Mouse (Mus musculus) testis, adult 2 months (tissue): ENCODE data around the gene Ltk. TPM values are rescaled to one million over a fixed set of nuclear protein-coding genes. Genes with fewer than 3 reads are reported as not detected.
"Not testable (repeated sequence)": the region's sequence is repeated elsewhere in the genome, so short reads cannot be mapped to it uniquely, and the experiment has no call there.

Source experiments
- H3K27ac ChIP-seq: fragments of 200-500 bp; 2 replicates; pipeline ENCODE4 v1.5.1; 2012; ENCODE audit warnings: low read depth, low read length; ENCODE audit not compliant: control insufficient read depth, insufficient read depth
- H3K27me3 ChIP-seq: fragments of 200-500 bp; 2 replicates; pipeline ENCODE4 v1.6.1; 2012; ENCODE audit warnings: mild to moderate bottlenecking, low read length, moderate library complexity; ENCODE audit not compliant: control insufficient read depth, insufficient read depth
- H3K36me3 ChIP-seq: fragments of 200-500 bp; 2 replicates; pipeline ENCODE4 v1.6.1; 2012; ENCODE audit warnings: mild to moderate bottlenecking, low read length; ENCODE audit not compliant: control insufficient read depth, insufficient read depth
- H3K4me1 ChIP-seq: fragments of 200-500 bp; 2 replicates; pipeline ENCODE4 v1.6.1; 2012; ENCODE audit warnings: low read length; ENCODE audit not compliant: control insufficient read depth, insufficient read depth
- H3K4me3 ChIP-seq: fragments of 200-500 bp; 2 replicates; pipeline ENCODE4 v1.5.1; 2012; ENCODE audit warnings: low read depth, mild to moderate bottlenecking, low read length, moderate library complexity, mixed read lengths; ENCODE audit not compliant: control insufficient read depth
- CTCF ChIP-seq: fragments of 200-500 bp; IDR thresholded peaks from 2 replicates; pipeline ENCODE4 v1.5.1; 2012; ENCODE audit warnings: low read depth, mild to moderate bottlenecking, inconsistent platforms, low read length, moderate library complexity; ENCODE audit not compliant: control insufficient read depth, insufficient read depth, insufficient replicate concordance
- POLR2A ChIP-seq: fragments of 200-500 bp; IDR thresholded peaks from 2 replicates; pipeline ENCODE4 v1.6.1; 2012; ENCODE audit warnings: low read depth, mild to moderate bottlenecking, inconsistent platforms, low read length, moderate library complexity; ENCODE audit not compliant: control insufficient read depth
- polyA plus RNA-seq: library from polyadenylated mRNA; depleted of rRNA; stranded (reverse); fragments of >200 nt; gene quantifications from 2 replicates; pipeline ENCODE4 v1.2.3, GENCODE M21; 2012; rRNA removed

The Ltk gene
- polyA plus RNA-seq, 1 experiment, result 2.2 TPM

- H3K27ac ChIP-seq, result no peak overlapping the region
- no peaks in the 10 kb centered on the region for H3K27me3 ChIP-seq
- H3K4me1 ChIP-seq, result no peaks in the 10 kb centered on the region
- no peak overlapping the region for H3K4me3 ChIP-seq
- H3K36me3 ChIP-seq, result peaks cover 6% of the 10 kb centered on the region
- TF ChIP-seq CTCF, result no peak
- no peak for TF ChIP-seq POLR2A
These were observed 39.2 kb downstream of the Ltk start for GRCm38 (mm10) chr2:119721070-119721469.

DNA sequence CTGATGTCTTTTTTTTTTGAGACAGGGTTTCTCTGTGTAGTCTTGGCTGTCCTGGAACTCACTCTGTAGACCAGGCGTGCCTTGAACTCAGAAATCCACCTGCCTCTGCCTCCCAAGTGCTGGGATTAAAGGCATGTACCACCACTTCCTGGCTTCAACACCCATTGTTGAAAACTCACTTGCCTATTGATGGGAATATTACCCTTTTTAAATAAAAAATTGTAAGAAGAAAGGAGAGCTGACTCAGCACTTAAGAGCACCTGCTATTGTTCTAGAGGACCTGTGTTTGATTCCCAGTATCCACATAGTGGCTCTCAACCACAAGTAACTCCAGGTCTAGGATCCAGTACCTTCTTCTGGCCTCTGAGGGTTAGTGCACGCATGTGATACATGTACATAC is 44.4 kb downstream of the Ltk start:
- not testable (repeated sequence) for H3K27ac ChIP-seq, H3K36me3 ChIP-seq, H3K4me3 ChIP-seq, H3K27me3 ChIP-seq, H3K4me1 ChIP-seq

- no peaks in the 10 kb centered on the region for H3K36me3 ChIP-seq
- H3K27me3 ChIP-seq, result no peaks in the 10 kb centered on the region
- H3K4me3 ChIP-seq, result no peak overlapping the region
- TF ChIP-seq CTCF (no peak), POLR2A (no peak)
- H3K27ac ChIP-seq, result no peak overlapping the region
- H3K4me1 ChIP-seq, result no peaks in the 10 kb centered on the region
These were observed 50.2 kb downstream of the Ltk start for GRCm38 (mm10) chr2:119710011-119710410.

DNA sequence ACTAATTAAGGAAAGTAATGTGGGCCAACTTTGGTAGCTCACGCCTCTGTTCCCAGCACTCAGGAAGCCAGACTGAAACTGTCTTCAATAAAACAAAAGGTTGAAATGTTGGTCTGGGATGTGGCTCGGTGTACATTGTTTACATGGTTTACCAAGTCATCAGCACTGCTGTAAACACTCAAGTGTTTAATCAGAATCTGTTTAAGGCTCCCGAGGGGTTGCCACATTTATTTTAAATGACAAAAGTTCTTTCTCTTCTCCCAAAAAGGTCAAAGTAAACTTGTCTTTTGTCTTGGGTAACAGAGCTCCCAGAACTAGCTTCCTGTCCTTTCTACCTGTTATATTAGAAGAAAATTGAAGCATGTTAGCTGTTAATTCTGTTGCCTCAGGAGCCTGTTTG is 52.6 kb downstream of the Ltk start:
- Histone ChIP-seq H3K36me3 (no peaks in the 10 kb centered on the region; the same call in 1 of the 2 replicates), H3K27ac (no peak overlapping the region), H3K27me3 (no peaks in the 10 kb centered on the region), H3K4me1 (no peaks in the 10 kb centered on the region), H3K4me3 (no peak overlapping the region)
- no peak for TF ChIP-seq POLR2A
- TF ChIP-seq CTCF, result no peak

- Histone ChIP-seq H3K4me3 (no peak overlapping the region), H3K27ac (no peak overlapping the region), H3K36me3 (no peaks in the 10 kb centered on the region; the same call in 1 of the 2 replicates), H3K27me3 (no peaks in the 10 kb centered on the region), H3K4me1 (no peaks in the 10 kb centered on the region)
- TF ChIP-seq CTCF, result no peak
- no peak for TF ChIP-seq POLR2A
These were observed 57.1 kb downstream of the Ltk start for GRCm38 (mm10) chr2:119703171-119703570.

Other genes with a start within 250 kb of the Ltk start
- gene Exd1, start 212.8 kb downstream of the Ltk start, polyA plus RNA-seq, result 5.3 and 5.4 TPM in 2 replicates
- 21.3 and 27.1 TPM in 2 replicates for gene Chp1, start 212.7 kb downstream of the Ltk start, polyA plus RNA-seq
- gene Nusap1, start 142.1 kb downstream of the Ltk start, polyA plus RNA-seq, result 6.0 and 7.1 TPM in 2 replicates
- gene Oip5, start 142.0 kb downstream of the Ltk start, polyA plus RNA-seq, result 10.3 and 11.4 TPM in 2 replicates
- 5.2 and 6.7 TPM in 2 replicates for gene Ndufaf1, start 97.6 kb downstream of the Ltk start, polyA plus RNA-seq
- gene Rtf1, start 85.4 kb downstream of the Ltk start, polyA plus RNA-seq, result 9.3 and 11.8 TPM in 2 replicates
- 5.8 and 6.4 TPM in 2 replicates for gene Itpka, start 18.1 kb downstream of the Ltk start, polyA plus RNA-seq
- gene Rpap1, start 27.1 kb upstream of the Ltk start, polyA plus RNA-seq, result 13.4 and 13.7 TPM in 2 replicates
- 18.7 and 26.0 TPM in 2 replicates for gene Tyro3, start 37.3 kb upstream of the Ltk start, polyA plus RNA-seq
- gene Mga, start 136.8 kb upstream of the Ltk start, polyA plus RNA-seq, result 17.5 and 20.3 TPM in 2 replicates
- 53.2 and 66.1 TPM in 2 replicates for gene Mapkbp1, start 212.3 kb upstream of the Ltk start, polyA plus RNA-seq